Mouse (Mus musculus) embryonic fibroblast, embryonic 13.5 days (primary cell): ENCODE measurements around the gene 1300017J02Rik.

Experiments
- CTCF ChIP-seq: IDR thresholded peaks from 2 replicates; pipeline ENCODE4 v1.5.1; 2011; ENCODE audit warnings: mild to moderate bottlenecking, control low read depth, low read length, moderate library complexity, borderline replicate concordance; ENCODE audit not compliant: insufficient read depth
- POLR2A ChIP-seq: IDR thresholded peaks from 2 replicates; pipeline ENCODE4 v1.6.1; 2011; ENCODE audit warnings: low read depth, mild to moderate bottlenecking, control low read depth, low read length, moderate library complexity

DNA sequence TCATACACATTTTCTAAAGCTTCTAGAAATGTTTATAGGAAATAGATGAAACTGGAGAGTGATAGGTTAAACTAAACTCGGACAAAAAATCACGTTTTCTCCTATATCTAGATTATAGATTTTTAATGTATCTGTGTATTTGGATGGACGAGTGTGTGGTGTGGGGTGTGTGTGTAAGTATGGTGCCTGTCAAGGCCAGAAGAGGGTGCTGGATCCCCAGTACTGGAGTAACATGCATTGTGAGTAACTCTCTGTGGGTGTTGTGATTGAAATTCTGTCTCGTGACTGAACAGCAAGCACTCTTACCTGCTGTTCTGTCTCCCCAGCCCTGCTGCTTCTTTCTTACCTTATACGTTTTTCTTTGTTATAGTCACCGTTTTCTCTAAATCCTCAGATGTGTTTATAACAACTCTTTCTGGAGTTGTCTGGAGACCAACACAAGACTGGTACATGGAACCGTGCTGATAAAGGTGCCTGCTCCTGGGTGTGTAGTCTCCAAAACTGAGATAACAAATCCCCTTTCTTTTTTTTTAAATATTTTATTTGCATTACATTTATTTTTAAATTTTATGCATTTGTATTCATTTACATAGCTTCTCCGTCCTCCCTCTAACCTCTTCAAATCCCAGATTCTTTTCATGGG lies 58.2 kb downstream of the 1300017J02Rik start:
- TF ChIP-seq CTCF = no peak
- TF ChIP-seq POLR2A = no peak
